Mouse (Mus musculus) heart, postnatal 25 days (tissue): ENCODE measurements around the gene Guca1a. TPM values are rescaled to one million over a fixed set of nuclear protein-coding genes. Genes with fewer than 3 reads are reported as not detected.

ENCODE experiments used
- DNase-seq: peaks from one replicate; pipeline ENCODE4 v3.0.0; 2022; ENCODE audit warnings: low spot score
- intact Hi-C: fragments of 180-260 bp; cut with DNase I; formaldehyde crosslinking; loops from one replicate; pipeline ENCODE4 v1.15.1; 2025
- total RNA-seq, 2 experiments: library from RNA; stranded (reverse); gene quantifications; 2 replicates each; pipeline ENCODE4 v1.2.3; 2021

The Guca1a gene
- total RNA-seq, 2 experiments from 2014 or later, result 0.39 TPM; not detected in 1

DNA sequence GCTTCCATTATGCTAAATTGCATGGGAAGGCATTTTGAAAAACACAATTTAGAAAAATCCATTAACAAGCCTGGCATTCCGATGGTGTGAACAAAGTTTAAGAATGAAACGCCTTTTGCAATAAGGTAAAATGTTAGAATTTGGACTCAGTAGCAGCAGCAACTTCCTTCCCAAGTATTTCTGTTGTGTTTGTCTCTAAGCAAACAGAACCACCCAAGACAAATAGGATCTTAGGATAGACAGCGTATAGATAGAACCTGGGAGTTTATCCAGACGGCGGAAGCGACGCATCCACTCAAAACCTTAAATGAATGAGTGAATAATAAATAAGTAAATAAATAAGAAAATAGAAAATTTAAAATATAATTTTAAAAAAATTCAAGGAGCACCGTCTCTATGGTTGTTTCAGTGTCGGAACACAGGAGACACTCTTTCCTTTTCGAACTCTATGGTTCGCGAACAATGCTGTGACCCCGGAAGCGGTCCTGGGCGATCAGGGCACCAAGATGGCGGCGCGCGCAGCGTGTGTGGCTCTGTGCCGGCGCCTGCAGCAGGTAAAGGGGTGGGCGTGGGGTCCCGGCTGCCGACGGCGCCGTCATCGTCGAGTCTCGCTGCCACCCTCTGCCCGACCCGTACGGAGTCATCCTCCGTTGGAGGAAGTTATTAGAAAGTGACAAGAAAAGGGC is 31.8 kb downstream of the Guca1a start, which contains the start of gene Mrps10:
Gene Mrps10, plus strand, starts transcription at position 487 of the 686 bp plus-strand sequence.
- intact Hi-C loops, result loop anchor here (10.0 kb wide), 1 partner anchor 246 kb away; the partner anchor contains the start of genes Bysl, Gm20517 and Med20
- DNase-seq, result peak; percentile 61

GRCm38 (mm10) chr17:47361343-47361742 is 39.0 kb downstream of the Guca1a start:
- intact Hi-C loops, result loop anchor here (10.0 kb wide), 1 partner anchor 253 kb away; the partner anchor contains the start of genes Bysl, Gm20517 and Med20
- no peak for DNase-seq

DNA sequence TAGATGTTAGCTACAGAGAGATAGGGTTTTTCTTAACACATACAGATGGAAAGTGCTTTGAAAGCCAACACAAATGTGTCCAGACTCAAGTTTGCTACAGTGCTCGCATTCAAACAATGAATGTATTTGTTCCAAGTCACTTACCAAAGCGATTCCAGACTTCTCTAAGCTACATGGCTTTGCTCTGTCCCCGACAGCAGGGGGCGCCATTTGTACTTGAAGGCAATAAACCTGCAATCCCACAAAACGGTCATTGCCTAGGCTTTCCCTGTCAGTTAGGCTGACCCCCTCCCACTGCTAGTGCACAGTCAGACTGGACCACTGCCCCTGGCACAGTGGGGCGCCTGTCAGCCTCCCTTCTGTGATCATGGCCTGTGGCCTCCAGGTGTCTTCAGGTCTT is 40.4 kb downstream of the Guca1a start:
- DNase-seq, result no peak
- intact Hi-C loops, result loop anchor here (10.0 kb wide), 1 partner anchor 255 kb away; the partner anchor contains the start of genes Bysl, Gm20517 and Med20

GRCm38 (mm10) chr17:47349721-47350319 is 50.6 kb downstream of the Guca1a start:
- DNase-seq, result no peak
- intact Hi-C loops, result no loop called here

Other genes starting within 250 kb of the Guca1a start
- 10 to 100 TPM; 19.7 to 20.4 TPM for gene Mrps10, start 31.7 kb downstream of the Guca1a start, total RNA-seq
- under 1 TPM; 0.36 to 0.65 TPM for gene Guca1b, start 15.2 kb downstream of the Guca1a start, total RNA-seq
- gene AI661453, start 36.0 kb upstream of the Guca1a start, total RNA-seq, result 1 to 10 TPM in 1 of 2 experiments, under 1 TPM in 1; 0.96 to 2.0 TPM
- not detected for gene 1700001C19Rik, start 36.8 kb upstream of the Guca1a start, total RNA-seq
- 10 to 100 TPM in 1 of 2 experiments, 1 to 10 TPM in 1; 10.0 to 11.4 TPM for gene Taf8, start 101.7 kb upstream of the Guca1a start, total RNA-seq
- gene Ccnd3, start 104.5 kb upstream of the Guca1a start, total RNA-seq, result 10 to 100 TPM; 75.6 to 87.9 TPM
- gene Bysl, start 210.9 kb upstream of the Guca1a start, total RNA-seq, result 10 to 100 TPM; 15.0 to 15.8 TPM
- 10 to 100 TPM; 18.3 to 20.1 TPM for gene Med20, start 211.0 kb upstream of the Guca1a start, total RNA-seq
- 1 to 10 TPM; 2.3 to 2.5 TPM for gene Gm20517, start 211.0 kb upstream of the Guca1a start, total RNA-seq
- 1 to 10 TPM; 3.3 to 4.0 TPM for gene Usp49, start 230.1 kb upstream of the Guca1a start, total RNA-seq